Mouse (Mus musculus) E14TG2a.4 (cell line): ENCODE measurements around the gene Zfp212.

Experiments used
- CTCF ChIP-seq: conservative IDR thresholded peaks from 2 replicates; pipeline ENCODE4 v1.5.1; 2014; ENCODE audit warnings: low read length
- POU5F1 ChIP-seq: IDR thresholded peaks from 2 replicates; pipeline ENCODE4 v1.6.1; 2014; ENCODE audit warnings: low read length, borderline replicate concordance

DNA sequence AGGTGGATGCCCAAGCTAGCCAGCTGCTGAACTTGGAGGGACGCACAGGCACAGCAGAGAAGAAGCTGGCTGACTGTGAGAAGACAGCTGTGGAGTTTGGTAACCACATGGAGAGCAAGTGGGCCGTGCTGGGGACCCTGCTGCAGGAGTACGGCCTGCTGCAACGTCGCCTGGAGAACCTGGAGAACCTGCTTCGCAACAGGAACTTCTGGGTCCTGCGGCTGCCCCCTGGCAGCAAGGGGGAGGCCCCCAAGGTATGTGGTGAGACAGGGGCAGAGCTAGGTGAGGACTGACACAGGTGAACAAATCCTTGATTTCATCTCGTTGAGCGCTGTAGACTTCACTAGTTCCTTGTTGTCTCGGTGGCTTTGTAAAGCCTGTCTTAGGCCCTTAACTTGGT is 40.1 kb upstream of the Zfp212 start:
- TF ChIP-seq CTCF (no peak), POU5F1 (no peak)
